Mouse (Mus musculus): ENCODE data around the gene Acaca. TPM values are rescaled to one million over a fixed set of nuclear protein-coding genes. Genes with fewer than 3 reads are reported as not detected.

Acaca gene
- polyA plus RNA-seq, 1 experiment: 49.9 TPM

DNA sequence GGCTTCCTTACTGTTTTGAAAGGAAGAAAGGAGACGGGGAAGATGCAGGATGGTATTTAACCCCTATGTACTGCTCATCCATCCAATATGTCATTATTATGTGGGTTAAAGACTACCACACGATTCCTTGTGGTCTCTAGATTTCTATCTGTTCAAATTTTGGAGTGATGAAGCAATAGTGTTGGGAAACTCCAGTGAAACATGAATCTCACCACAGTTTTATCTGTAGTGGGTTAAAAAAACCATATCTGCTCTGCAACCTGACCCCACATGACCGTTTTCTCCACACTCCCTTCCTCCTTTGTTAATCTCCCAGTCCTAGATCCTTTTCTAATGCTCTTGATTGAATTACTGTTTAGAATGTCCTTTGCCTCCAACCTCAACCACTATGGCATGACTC, 163.1 kb downstream of the Acaca start:
- no peak for TF ChIP-seq MAX (IDR thresholded peaks at IDR 0.05; ENCODE audit: low read depth)
- TF ChIP-seq SRF (IDR thresholded peaks at IDR 0.05; ENCODE audit: control insufficient read depth, insufficient read length, low read depth): no peak
- peak; percentile 57 for TF ChIP-seq CEBPB (IDR thresholded peaks at IDR 0.05; ENCODE audit: insufficient read depth, poor library complexity, severe bottlenecking)
- no peaks in the 10 kb centered on the region for H3K27me3 ChIP-seq (ENCODE audit: control insufficient read depth, insufficient read depth, insufficient read length)
- no peak overlapping the region for H3ac ChIP-seq (ENCODE audit: control insufficient read depth, insufficient read length)
- H3K4me3 ChIP-seq: no peak overlapping the region
- no peak overlapping the region for H3K4me2 ChIP-seq (ENCODE audit: low read depth)
- peaks cover 40% of the 10 kb centered on the region for H3K36me3 ChIP-seq (ENCODE audit: control insufficient read depth, insufficient read depth)
- no peaks in the 10 kb centered on the region for H3K79me2 ChIP-seq (ENCODE audit: control insufficient read depth, insufficient read depth)

DNA sequence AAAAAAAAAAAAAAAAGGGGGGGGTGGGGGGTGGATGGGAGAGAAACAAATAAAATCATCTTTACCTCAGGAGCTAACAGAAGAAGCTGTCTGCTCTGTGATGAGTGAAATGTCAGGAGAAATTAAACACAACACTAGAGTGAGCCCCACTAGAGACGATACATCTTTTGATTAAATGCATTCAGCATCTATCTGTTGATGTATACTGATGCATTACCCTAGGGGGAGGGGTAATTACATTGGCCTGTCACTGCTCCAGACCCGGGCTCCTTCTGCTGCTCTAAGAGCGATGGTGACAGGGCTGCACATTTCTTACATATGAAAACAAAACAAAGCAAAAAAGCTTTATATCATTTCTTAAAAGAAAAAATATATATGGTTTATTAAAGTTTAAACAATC, 163.8 kb downstream of the Acaca start:
- no peak overlapping the region for H3K4me3 ChIP-seq
- no peaks in the 10 kb centered on the region for H3K79me2 ChIP-seq (ENCODE audit: control insufficient read depth, insufficient read depth)
- no peak for TF ChIP-seq MYOD1 (IDR thresholded peaks at IDR 0.05; ENCODE audit: control insufficient read depth in 1 of 3, insufficient read length in 2 of 3, low read depth in 2 of 3)
- TF ChIP-seq POLR2A (IDR thresholded peaks at IDR 0.05; ENCODE audit: insufficient read length, low read depth): no peak
- no peak for TF ChIP-seq CEBPB (IDR thresholded peaks at IDR 0.05; ENCODE audit: insufficient read depth, poor library complexity, severe bottlenecking)
- no peak for TF ChIP-seq USF1 (IDR thresholded peaks at IDR 0.05; ENCODE audit: low read depth)
- TF ChIP-seq MYOG (IDR thresholded peaks at IDR 0.05; ENCODE audit: control insufficient read depth in 1 of 3, insufficient read depth in 1 of 3, insufficient read length in 2 of 3, low read depth in 2 of 3): no peak
- no peak for TF ChIP-seq TCF12 (IDR thresholded peaks at IDR 0.05; ENCODE audit: insufficient read depth, poor library complexity, severe bottlenecking)
- no peak for TF ChIP-seq TCF3 (IDR thresholded peaks at IDR 0.05; ENCODE audit: insufficient read length, low read depth)
- TF ChIP-seq SRF (IDR thresholded peaks at IDR 0.05; ENCODE audit: control insufficient read depth, insufficient read length, low read depth): no peak
- no peak for TF ChIP-seq POLR2AphosphoS2 (IDR thresholded peaks at IDR 0.05; ENCODE audit: insufficient read length, low read depth)
- TF ChIP-seq E2F4 (IDR thresholded peaks at IDR 0.05; ENCODE audit: insufficient read depth): no peak
- no peak for TF ChIP-seq MAX (IDR thresholded peaks at IDR 0.05; ENCODE audit: low read depth)
- H3K36me3 ChIP-seq (ENCODE audit: control insufficient read depth, insufficient read depth): peaks cover 44% of the 10 kb centered on the region
- H3K27me3 ChIP-seq (ENCODE audit: control insufficient read depth, insufficient read depth, insufficient read length): no peaks in the 10 kb centered on the region
- H3K4me2 ChIP-seq (ENCODE audit: low read depth): no peak overlapping the region
- no peak overlapping the region for H3ac ChIP-seq (ENCODE audit: control insufficient read depth, insufficient read length)

DNA sequence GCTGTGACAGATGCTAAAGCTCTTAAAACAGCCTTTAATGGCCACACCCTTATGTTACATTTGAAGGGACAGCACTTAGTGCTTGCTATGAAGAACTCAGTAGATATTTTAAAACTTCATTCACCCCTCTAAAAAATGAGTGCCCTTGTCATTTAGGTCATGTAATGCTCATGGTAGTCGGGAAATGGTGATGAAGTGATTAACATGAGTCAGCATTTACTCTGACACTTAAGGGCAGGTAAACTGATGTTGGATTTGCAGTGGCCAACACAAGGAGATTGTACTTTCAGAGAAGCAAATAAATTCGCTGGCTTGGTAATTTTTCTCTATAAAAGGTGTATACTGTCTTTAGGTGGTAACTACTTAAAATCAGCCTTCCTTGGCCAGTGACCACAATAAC, 166.9 kb downstream of the Acaca start:
- no peak for TF ChIP-seq TCF3 (IDR thresholded peaks at IDR 0.05; ENCODE audit: insufficient read length, low read depth)
- TF ChIP-seq SRF (IDR thresholded peaks at IDR 0.05; ENCODE audit: control insufficient read depth, insufficient read length, low read depth): no peak
- TF ChIP-seq REST (IDR thresholded peaks at IDR 0.05; ENCODE audit: insufficient read depth, insufficient read length): no peak
- no peak for TF ChIP-seq E2F4 (IDR thresholded peaks at IDR 0.05; ENCODE audit: insufficient read depth)
- TF ChIP-seq MYOG (IDR thresholded peaks at IDR 0.05; ENCODE audit: control insufficient read depth in 1 of 3, insufficient read depth in 1 of 3, insufficient read length in 2 of 3, low read depth in 2 of 3): no peak
- TF ChIP-seq CEBPB (IDR thresholded peaks at IDR 0.05; ENCODE audit: insufficient read depth, poor library complexity, severe bottlenecking): no peak
- no peak for TF ChIP-seq POLR2A (IDR thresholded peaks at IDR 0.05; ENCODE audit: insufficient read length, low read depth)
- TF ChIP-seq USF1 (IDR thresholded peaks at IDR 0.05; ENCODE audit: low read depth): no peak
- no peak for TF ChIP-seq TCF12 (IDR thresholded peaks at IDR 0.05; ENCODE audit: insufficient read depth, poor library complexity, severe bottlenecking)
- TF ChIP-seq MAX (IDR thresholded peaks at IDR 0.05; ENCODE audit: low read depth): no peak
- TF ChIP-seq POLR2AphosphoS2 (IDR thresholded peaks at IDR 0.05; ENCODE audit: insufficient read length, low read depth): no peak
- no peak for TF ChIP-seq MYOD1 (IDR thresholded peaks at IDR 0.05; ENCODE audit: control insufficient read depth in 1 of 3, insufficient read length in 2 of 3, low read depth in 2 of 3)
- H3K36me3 ChIP-seq (ENCODE audit: control insufficient read depth, insufficient read depth): peaks cover 49% of the 10 kb centered on the region

DNA sequence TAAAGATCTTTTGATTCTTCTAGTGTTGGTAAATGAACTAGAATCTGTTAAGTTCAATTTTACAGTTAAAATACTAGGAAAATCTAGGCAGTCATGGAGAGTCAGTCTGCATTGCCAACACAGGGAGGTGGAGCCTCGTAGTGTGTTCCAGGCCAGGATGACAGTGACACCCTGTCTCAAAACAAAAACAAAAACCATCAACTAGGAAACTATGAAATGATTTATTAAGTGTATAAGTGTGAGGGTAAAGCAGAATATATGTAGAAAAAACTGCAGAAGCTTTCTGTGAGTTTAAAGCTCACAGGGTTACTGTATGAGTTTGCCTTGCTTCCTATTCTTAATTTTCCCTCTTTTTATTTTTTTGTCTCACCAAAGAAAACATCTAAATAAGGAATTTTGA, 176.0 kb downstream of the Acaca start:
- H3K4me2 ChIP-seq (ENCODE audit: low read depth): no peak overlapping the region
- no peak overlapping the region for H3ac ChIP-seq (ENCODE audit: control insufficient read depth, insufficient read length)
- peaks cover 45% of the 10 kb centered on the region for H3K36me3 ChIP-seq (ENCODE audit: control insufficient read depth, insufficient read depth)
- H3K4me3 ChIP-seq: no peak overlapping the region
- TF ChIP-seq USF1 (IDR thresholded peaks at IDR 0.05; ENCODE audit: low read depth) (no peak), MYOD1 (IDR thresholded peaks at IDR 0.05; ENCODE audit: control insufficient read depth in 1 of 3, insufficient read length in 2 of 3, low read depth in 2 of 3) (no peak), TCF3 (IDR thresholded peaks at IDR 0.05; ENCODE audit: insufficient read length, low read depth) (no peak), CEBPB (IDR thresholded peaks at IDR 0.05; ENCODE audit: insufficient read depth, poor library complexity, severe bottlenecking) (no peak), POLR2A (IDR thresholded peaks at IDR 0.05; ENCODE audit: insufficient read length, low read depth) (no peak)
- no peaks in the 10 kb centered on the region for H3K27me3 ChIP-seq (ENCODE audit: control insufficient read depth, insufficient read depth, insufficient read length)
- H3K79me2 ChIP-seq (ENCODE audit: control insufficient read depth, insufficient read depth): no peaks in the 10 kb centered on the region

More for the DNA sequence above, 166.9 kb downstream of the Acaca start:
- Histone ChIP-seq H3K79me2 (ENCODE audit: control insufficient read depth, insufficient read depth) (no peaks in the 10 kb centered on the region), H3K4me3 (no peak overlapping the region), H3K4me2 (ENCODE audit: low read depth) (no peak overlapping the region), H3K27me3 (ENCODE audit: control insufficient read depth, insufficient read depth, insufficient read length) (no peaks in the 10 kb centered on the region), H3ac (ENCODE audit: control insufficient read depth, insufficient read length) (no peak overlapping the region)

DNA sequence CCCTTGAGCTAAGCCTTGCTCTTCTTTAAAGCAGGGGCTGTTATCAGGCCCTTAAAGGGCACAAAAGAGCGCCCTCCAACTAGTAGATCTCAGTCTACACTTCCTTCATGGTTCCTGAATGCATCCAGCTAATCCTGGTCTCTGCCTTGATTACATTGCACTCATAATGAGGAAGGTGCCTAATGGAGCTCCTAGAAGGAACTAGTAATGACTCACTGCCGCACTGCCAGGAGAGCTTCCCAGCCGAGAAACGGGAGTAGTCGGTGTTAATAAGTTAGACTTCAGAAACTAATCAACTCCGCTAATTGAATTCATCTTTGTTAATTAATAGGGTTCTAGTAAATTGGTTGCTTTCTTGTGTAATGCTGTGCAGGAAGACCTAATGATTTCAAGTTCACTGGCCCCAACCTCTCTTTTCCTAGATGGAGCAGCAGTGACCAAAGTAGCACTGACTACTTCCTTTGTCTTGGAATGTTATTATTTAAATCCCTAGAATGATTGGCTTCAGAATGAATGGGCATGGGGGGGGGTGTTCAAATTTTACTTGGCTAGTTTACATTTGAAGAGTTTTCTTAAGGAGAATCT, 176.8 kb downstream of the Acaca start:
- Histone ChIP-seq H3K4me3 (no peak overlapping the region), H3ac (ENCODE audit: control insufficient read depth, insufficient read length) (no peak overlapping the region), H3K79me2 (ENCODE audit: control insufficient read depth, insufficient read depth) (no peaks in the 10 kb centered on the region), H3K36me3 (ENCODE audit: control insufficient read depth, insufficient read depth) (peaks cover 38% of the 10 kb centered on the region), H3K4me2 (ENCODE audit: low read depth) (no peak overlapping the region), H3K27me3 (ENCODE audit: control insufficient read depth, insufficient read depth, insufficient read length) (no peaks in the 10 kb centered on the region)
- TF ChIP-seq POLR2AphosphoS2 (IDR thresholded peaks at IDR 0.05; ENCODE audit: insufficient read length, low read depth) (no peak), CEBPB (IDR thresholded peaks at IDR 0.05; ENCODE audit: insufficient read depth, poor library complexity, severe bottlenecking) (no peak), MAX (IDR thresholded peaks at IDR 0.05; ENCODE audit: low read depth) (no peak), TCF3 (IDR thresholded peaks at IDR 0.05; ENCODE audit: insufficient read length, low read depth) (no peak), SRF (IDR thresholded peaks at IDR 0.05; ENCODE audit: control insufficient read depth, insufficient read length, low read depth) (no peak), USF1 (IDR thresholded peaks at IDR 0.05; ENCODE audit: low read depth) (no peak), TCF12 (IDR thresholded peaks at IDR 0.05; ENCODE audit: insufficient read depth, poor library complexity, severe bottlenecking) (no peak), E2F4 (IDR thresholded peaks at IDR 0.05; ENCODE audit: insufficient read depth) (no peak), MYOD1 (IDR thresholded peaks at IDR 0.05; ENCODE audit: control insufficient read depth in 1 of 3, insufficient read length in 2 of 3, low read depth in 2 of 3) (no peak)
